Mouse (Mus musculus) forebrain, embryonic 11.5 days (tissue): ENCODE measurements around the gene Pgc. TPM values are rescaled to one million over a fixed set of nuclear protein-coding genes. Genes with fewer than 3 reads are reported as not detected.

ENCODE experiments used
- ATAC-seq: fragments of 200-750 bp; cut with Nextera tagmentation; replicated peaks from 2 replicates; pipeline ENCODE4 v1.8.0; 2017; ENCODE audit warnings: moderate TSS enrichment; ENCODE audit not compliant: low FRiP score
- DNase-seq: peaks from one replicate; pipeline ENCODE4 v3.0.0-alpha.2; 2017; ENCODE audit warnings: low spot score
- H3K27ac ChIP-seq: fragments of 300-500 bp; sonication (generic); 2 replicates; pipeline ENCODE4 v1.5.1; 2014; ENCODE audit warnings: low read depth, low read length
- H3K27me3 ChIP-seq: fragments of 300-500 bp; sonication (generic); 2 replicates; pipeline ENCODE4 v1.6.1; 2014; ENCODE audit warnings: mild to moderate bottlenecking, low read length, mixed read lengths; ENCODE audit not compliant: control insufficient read depth, insufficient read depth
- H3K36me3 ChIP-seq: fragments of 300-500 bp; sonication (generic); 2 replicates; pipeline ENCODE4 v1.6.1; 2014; ENCODE audit warnings: mild to moderate bottlenecking, low read length, moderate library complexity, mixed read lengths; ENCODE audit not compliant: control insufficient read depth, insufficient read depth
- H3K4me1 ChIP-seq: fragments of 300-500 bp; sonication (generic); replicated peaks from 2 replicates; pipeline ENCODE4 v1.6.1; 2014; ENCODE audit warnings: low read length, mixed read lengths; ENCODE audit not compliant: control insufficient read depth, insufficient read depth
- H3K4me2 ChIP-seq: fragments of 300-500 bp; sonication (generic); 2 replicates; pipeline ENCODE4 v1.6.1; 2014; ENCODE audit warnings: low read depth, mild to moderate bottlenecking, low read length, moderate library complexity, mixed read lengths; ENCODE audit not compliant: severe bottlenecking
- H3K4me3 ChIP-seq: fragments of 300-500 bp; sonication (generic); 2 replicates; pipeline ENCODE4 v1.5.1; 2014; ENCODE audit warnings: low read depth, low read length
- H3K9ac ChIP-seq: fragments of 300-500 bp; sonication (generic); 2 replicates; pipeline ENCODE4 v1.6.1; 2014; ENCODE audit warnings: low read length
- H3K9me3 ChIP-seq: fragments of 300-500 bp; sonication (generic); 2 replicates; pipeline ENCODE4 v1.6.1; 2016; ENCODE audit warnings: low read length, mixed read lengths; ENCODE audit not compliant: control insufficient read depth
- WGBS: fragments of 180-500 bp; shearing (Covaris S2); extraction: QIAGEN DNeasy Blood & Tissue Kit; methylation state at CpG from one replicate; pipeline ENCODE4 v1.1.7; 2014; 5-methylcytosine and 5-hydroxymethylcytosine counted together
- polyA plus RNA-seq: library from polyadenylated mRNA; unstranded; fragments of >200 nt; fragmentation: Nextera tagmentation; extraction: Ambion mirVana; gene quantifications from 2 replicates; pipeline ENCODE4 v1.2.1, GENCODE M21; 2014

Gene Pgc
- polyA plus RNA-seq, 1 experiment from 2014 or later = not detected

DNA sequence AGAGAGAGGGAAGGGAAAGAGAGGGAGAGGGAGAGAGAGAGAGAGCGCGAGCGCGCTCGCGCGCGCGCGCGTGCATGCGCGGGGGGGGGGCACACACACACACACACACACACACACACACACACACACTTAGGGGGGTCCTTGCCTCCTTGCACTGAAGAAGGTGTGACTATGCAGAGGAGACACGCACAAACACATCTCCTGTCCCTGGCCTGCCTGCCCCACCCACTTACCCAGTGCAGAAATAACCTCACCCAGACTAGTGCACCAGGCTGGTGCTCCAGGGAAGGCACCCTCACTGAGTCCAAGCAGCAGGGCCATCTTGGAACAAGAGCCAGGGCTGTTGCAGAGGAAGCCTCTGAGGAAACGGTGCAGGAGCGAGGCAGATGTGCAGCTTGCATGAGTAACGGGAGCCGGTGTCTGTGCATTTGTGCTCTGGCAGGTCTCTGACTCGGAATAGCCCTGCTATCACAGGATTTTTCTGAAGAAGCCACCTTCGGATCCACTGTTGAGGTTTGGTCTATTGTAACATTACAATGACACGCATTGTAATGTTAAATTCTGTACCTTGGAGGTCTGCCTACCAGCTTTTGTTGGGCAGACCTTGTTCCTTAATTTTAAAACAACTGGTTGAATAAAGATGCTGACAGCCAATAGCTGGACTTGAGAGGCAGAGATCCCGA, 13.6 kb upstream of the Pgc start:
- ATAC-seq = no peak
- no peak for DNase-seq
- WGBS = 53% methylated on average over 22 of the region's 22 CpGs
- H3K36me3 ChIP-seq = no peaks in the 10 kb centered on the region
- H3K9me3 ChIP-seq = no peaks in the 10 kb centered on the region
- no peak overlapping the region for H3K9ac ChIP-seq
- H3K27ac ChIP-seq = no peak overlapping the region
- no peaks in the 10 kb centered on the region for H3K4me1 ChIP-seq
- H3K27me3 ChIP-seq = no peaks in the 10 kb centered on the region
- no peak overlapping the region for H3K4me3 ChIP-seq
- H3K4me2 ChIP-seq = no peak overlapping the region

DNA sequence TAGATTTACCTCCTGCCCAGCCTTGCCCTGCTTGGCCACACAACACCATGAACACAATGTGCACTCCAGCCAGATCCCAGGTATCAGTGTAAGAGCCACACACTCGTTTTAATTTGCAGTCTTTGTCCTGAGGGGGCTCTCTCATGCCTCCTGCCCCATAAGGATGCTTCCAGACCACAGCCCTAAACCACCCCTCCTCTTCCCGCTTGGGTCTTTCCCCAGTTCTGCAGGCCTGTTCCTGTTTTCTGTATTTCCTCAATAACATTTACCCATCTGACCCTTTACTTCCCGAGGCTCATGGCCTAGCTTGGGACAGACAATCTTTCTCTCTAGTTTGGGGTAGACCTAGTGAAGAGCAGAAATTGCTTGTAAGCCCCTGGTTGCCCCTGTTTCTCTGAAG, 11.6 kb upstream of the Pgc start:
- Histone ChIP-seq H3K4me3 (no peak overlapping the region), H3K9ac (no peak overlapping the region), H3K9me3 (no peaks in the 10 kb centered on the region), H3K27me3 (no peaks in the 10 kb centered on the region), H3K27ac (no peak overlapping the region), H3K4me2 (no peak overlapping the region), H3K4me1 (no peaks in the 10 kb centered on the region), H3K36me3 (no peaks in the 10 kb centered on the region)
- DNase-seq (no peak), ATAC-seq (no peak)
- 73% methylated on average over 3 of the region's 3 CpGs for WGBS

DNA sequence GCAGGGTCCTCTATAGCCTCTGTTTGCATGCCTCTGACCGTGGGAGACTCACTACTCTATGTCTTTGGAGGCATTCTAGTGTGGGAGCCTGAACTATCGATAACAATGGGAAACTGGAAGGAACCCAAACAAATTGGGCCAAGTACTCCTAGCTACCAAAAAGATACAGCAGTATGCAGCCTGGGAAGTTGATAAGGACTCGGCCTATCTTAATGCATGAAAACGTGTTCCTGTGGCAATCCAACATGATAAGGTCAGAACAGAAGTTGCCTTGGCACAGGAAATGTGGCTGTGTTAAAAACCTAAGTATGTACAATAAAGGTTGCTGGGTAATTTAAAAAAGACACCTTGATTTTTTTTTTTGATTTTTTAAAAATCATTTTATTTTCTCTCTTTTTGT, 5.5 kb upstream of the Pgc start:
- H3K27me3 ChIP-seq = no peaks in the 10 kb centered on the region
- DNase-seq = no peak

DNA sequence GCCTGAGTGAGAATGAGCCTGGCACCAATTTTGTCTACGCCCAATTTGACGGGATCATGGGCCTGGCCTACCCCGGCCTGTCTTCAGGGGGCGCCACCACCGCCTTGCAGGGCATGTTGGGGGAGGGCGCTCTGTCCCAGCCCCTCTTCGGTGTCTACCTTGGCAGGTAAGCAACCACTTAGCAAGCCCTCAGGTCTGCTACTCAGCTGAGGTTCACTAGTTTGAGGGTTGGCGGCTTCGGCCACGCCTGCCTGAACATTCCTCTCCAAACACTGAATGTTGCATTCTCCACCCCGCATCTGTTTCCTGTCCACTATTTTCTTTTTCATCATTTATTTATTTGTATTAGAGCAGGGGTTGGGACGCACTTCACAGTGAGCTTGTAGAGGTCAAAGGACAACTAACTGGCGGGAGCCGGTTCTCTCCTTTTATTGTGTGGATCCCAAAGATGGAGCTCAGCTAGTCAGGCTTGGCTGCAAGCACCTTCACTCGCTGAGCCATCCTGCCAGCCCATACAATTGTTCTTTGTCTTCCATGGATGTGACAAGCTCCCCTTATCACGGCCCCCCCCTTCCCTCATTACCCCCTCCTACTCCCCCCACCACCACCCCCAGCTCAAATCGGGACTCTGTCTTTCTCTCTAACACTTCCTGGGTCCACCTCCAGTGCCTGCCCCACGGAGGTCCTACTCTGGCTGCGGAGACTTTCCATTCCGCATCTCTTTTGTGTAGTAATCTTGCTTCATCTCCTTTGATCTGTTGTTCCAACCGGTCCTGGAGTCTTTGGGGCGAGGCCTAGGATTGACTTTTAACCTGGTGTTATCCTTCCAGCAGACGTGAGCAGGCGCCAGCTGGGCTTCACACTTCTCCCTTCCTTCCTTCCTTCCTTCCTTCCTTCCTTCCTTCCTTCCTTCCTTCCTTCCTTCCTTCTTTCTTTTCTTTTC, 4.3 kb downstream of the Pgc start:
- WGBS = 45% methylated on average over 24 of the region's 24 CpGs
- Histone ChIP-seq H3K4me1 (no peaks in the 10 kb centered on the region), H3K27me3 (no peaks in the 10 kb centered on the region), H3K4me3 (no peak overlapping the region), H3K9me3 (no peaks in the 10 kb centered on the region), H3K9ac (no peak overlapping the region), H3K27ac (no peak overlapping the region), H3K36me3 (no peaks in the 10 kb centered on the region), H3K4me2 (no peak overlapping the region)
- no peak for DNase-seq
- no peak for ATAC-seq

More for the DNA sequence above, 5.5 kb upstream of the Pgc start:
- 89% methylated on average over 4 of the region's 4 CpGs for WGBS
- H3K4me3 ChIP-seq = no peak overlapping the region
- ATAC-seq = no peak
- no peak overlapping the region for H3K4me2 ChIP-seq
- H3K9ac ChIP-seq = no peak overlapping the region
- no peaks in the 10 kb centered on the region for H3K36me3 ChIP-seq
- no peaks in the 10 kb centered on the region for H3K4me1 ChIP-seq
- no peak overlapping the region for H3K27ac ChIP-seq
- H3K9me3 ChIP-seq = no peaks in the 10 kb centered on the region

GRCm38 (mm10) chr17:47735553-47736100, 9.0 kb downstream of the Pgc start:
- H3K36me3 ChIP-seq = no peaks in the 10 kb centered on the region
- H3K4me2 ChIP-seq = no peak overlapping the region
- H3K27me3 ChIP-seq = peaks cover 23% of the 10 kb centered on the region
- peaks cover 11% of the 10 kb centered on the region; the same call in 1 of the 2 replicates for H3K4me1 ChIP-seq
- H3K27ac ChIP-seq = no peak overlapping the region
- WGBS = 76% methylated on average over 14 of the region's 14 CpGs
- H3K4me3 ChIP-seq = no peak overlapping the region
- no peak for DNase-seq
- no peak overlapping the region for H3K9ac ChIP-seq
- no peaks in the 10 kb centered on the region for H3K9me3 ChIP-seq
- no peak for ATAC-seq

DNA sequence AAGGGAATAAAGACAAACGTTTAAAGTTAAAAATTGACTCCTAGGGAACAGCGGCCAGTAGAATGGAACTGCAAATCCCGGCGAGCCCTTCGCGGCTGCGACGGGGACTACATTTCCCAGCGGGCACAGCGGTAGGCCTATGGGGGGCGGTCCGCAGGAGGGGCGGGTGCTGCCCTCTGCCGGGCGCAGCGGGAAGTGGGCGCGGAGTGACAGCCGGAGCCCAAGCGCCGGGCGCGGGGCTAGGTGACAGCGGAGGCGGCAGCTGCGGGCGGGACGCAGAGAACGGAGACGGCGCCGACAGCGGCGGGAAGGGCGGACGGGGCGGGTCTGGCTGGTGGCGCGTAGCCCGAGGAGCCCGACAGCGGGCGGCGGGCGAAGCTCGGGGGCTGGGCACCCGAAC, 10.2 kb downstream of the Pgc start, which contains the start of gene Tfeb:
Gene Tfeb, plus strand, starts transcription at position 175 of the 400 bp plus-strand sequence.
- peaks cover 11% of the 10 kb centered on the region; the same call in 1 of the 2 replicates for H3K4me1 ChIP-seq
- H3K4me2 ChIP-seq = peak within 1 kb of the TSS; percentile 84
- DNase-seq (peak; percentile 98), ATAC-seq (peak; percentile 73)
- H3K36me3 ChIP-seq = no peaks in the 10 kb centered on the region
- H3K27ac ChIP-seq = no peak within 1 kb of the TSS
- peak within 1 kb of the TSS; percentile 51 for H3K4me3 ChIP-seq
- H3K9ac ChIP-seq = peak within 1 kb of the TSS; percentile 47
- under 1% methylated on average over 44 of the region's 47 CpGs for WGBS
- no peaks in the 10 kb centered on the region for H3K9me3 ChIP-seq
- peaks cover 23% of the 10 kb centered on the region for H3K27me3 ChIP-seq

GRCm38 (mm10) chr17:47737271-47738065, 10.8 kb downstream of the Pgc start:
- no peak overlapping the region for H3K27ac ChIP-seq
- no peaks in the 10 kb centered on the region for H3K9me3 ChIP-seq
- peak overlapping the region; percentile 47 for H3K9ac ChIP-seq
- peaks cover 23% of the 10 kb centered on the region for H3K27me3 ChIP-seq
- peak; percentile 81 for ATAC-seq
- H3K4me3 ChIP-seq = peak overlapping the region; percentile 51
- no peaks in the 10 kb centered on the region for H3K36me3 ChIP-seq
- H3K4me1 ChIP-seq = peaks cover 11% of the 10 kb centered on the region; the same call in 1 of the 2 replicates
- peak overlapping the region; percentile 84 for H3K4me2 ChIP-seq
- peak; percentile 84 for DNase-seq
- 1% methylated on average over 37 of the region's 60 CpGs for WGBS
